Mouse (Mus musculus) limb, embryonic 15.5 days (tissue): ENCODE measurements around the gene Gm12216. TPM values are rescaled to one million over a fixed set of nuclear protein-coding genes. Genes with fewer than 3 reads are reported as not detected.

Source experiments
- ATAC-seq: fragments of 200-750 bp; cut with Nextera tagmentation; 2 replicates; pipeline ENCODE4 v1.8.0; 2017; ENCODE audit warnings: low read depth, moderate TSS enrichment; ENCODE audit not compliant: insufficient number of reproducible peaks, low FRiP score, low TSS enrichment
- H3K27ac ChIP-seq: fragments of 300-500 bp; sonication (generic); 2 replicates; pipeline ENCODE4 v1.5.1; 2015; ENCODE audit warnings: moderate library complexity, mild to moderate bottlenecking, inconsistent platforms
- H3K27me3 ChIP-seq: fragments of 300-500 bp; sonication (generic); 2 replicates; pipeline ENCODE4 v1.6.1; 2015; ENCODE audit warnings: inconsistent platforms
- H3K36me3 ChIP-seq: fragments of 300-500 bp; sonication (generic); 2 replicates; pipeline ENCODE4 v1.6.1; 2015; ENCODE audit warnings: inconsistent platforms
- H3K4me1 ChIP-seq: fragments of 300-500 bp; sonication (generic); 2 replicates; pipeline ENCODE4 v1.6.1; 2015; ENCODE audit warnings: inconsistent platforms
- H3K4me2 ChIP-seq: fragments of 300-500 bp; sonication (generic); 2 replicates; pipeline ENCODE4 v1.6.1; 2015; ENCODE audit warnings: mild to moderate bottlenecking, inconsistent platforms
- H3K4me3 ChIP-seq: fragments of 300-500 bp; sonication (generic); 2 replicates; pipeline ENCODE4 v1.5.1; 2015; ENCODE audit warnings: mild to moderate bottlenecking, inconsistent platforms
- H3K9ac ChIP-seq: fragments of 300-500 bp; sonication (generic); 2 replicates; pipeline ENCODE4 v1.6.1; 2015; ENCODE audit warnings: inconsistent platforms
- H3K9me3 ChIP-seq: fragments of 300-500 bp; sonication (generic); 2 replicates; pipeline ENCODE4 v1.6.1; 2016; ENCODE audit warnings: inconsistent platforms
- WGBS: fragments of 180-500 bp; shearing (Covaris S2); methylation state at CpG from one replicate; pipeline ENCODE4 v1.1.7; 2015; 5-methylcytosine and 5-hydroxymethylcytosine counted together
- polyA plus RNA-seq: library from polyadenylated mRNA; unstranded; fragments of >200 nt; fragmentation: Nextera tagmentation; extraction: Ambion mirVana; gene quantifications from 2 replicates; pipeline ENCODE4 v1.2.1, GENCODE M21; 2015

Gm12216 gene
- polyA plus RNA-seq, 1 experiment from 2014 or later: 0.37 TPM

DNA sequence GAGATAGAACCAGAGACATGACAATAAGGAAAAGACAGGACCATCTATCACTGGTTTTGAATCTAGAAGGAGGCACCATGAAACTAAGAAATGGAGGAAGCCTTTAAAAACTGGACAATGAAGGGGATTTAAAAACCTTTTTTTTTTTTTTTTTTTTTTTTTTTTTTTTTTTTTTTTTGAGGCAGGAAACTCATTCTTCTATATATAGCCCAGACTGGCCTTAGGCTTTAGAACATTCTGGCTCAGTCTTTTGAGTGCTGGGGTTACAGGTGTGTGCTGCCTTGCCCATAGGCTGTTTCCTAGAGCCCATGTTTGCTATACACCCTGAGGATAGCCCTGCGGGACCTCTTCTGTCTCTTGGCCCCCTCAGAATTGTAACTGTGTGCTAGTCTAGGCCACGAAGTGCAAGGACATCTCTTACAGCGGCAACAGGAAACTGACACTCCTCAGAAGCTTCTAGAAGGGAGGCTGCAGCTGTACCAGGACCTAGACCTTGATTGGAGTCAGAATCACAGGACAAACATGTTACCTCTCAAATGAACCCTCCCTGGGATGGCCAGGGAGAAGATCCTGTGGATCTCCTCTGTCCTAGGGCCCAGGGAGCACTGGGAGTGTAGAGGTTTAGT is 73.6 kb downstream of the Gm12216 start:
- WGBS: 76% methylated on average over 3 of the region's 3 CpGs
- no peaks in the 10 kb centered on the region for H3K27me3 ChIP-seq

GRCm38 (mm10) chr11:53783288-53783687 is 75.8 kb downstream of the Gm12216 start:
- ATAC-seq: no peak
- no peaks in the 10 kb centered on the region; the same call in 1 of the 2 replicates for H3K4me1 ChIP-seq
- no peak overlapping the region for H3K9ac ChIP-seq
- WGBS: 85% methylated on average over 9 of the region's 9 CpGs
- H3K36me3 ChIP-seq: peaks cover 4% of the 10 kb centered on the region
- H3K27ac ChIP-seq: no peak overlapping the region
- no peak overlapping the region for H3K4me2 ChIP-seq
- no peak overlapping the region for H3K4me3 ChIP-seq
- H3K27me3 ChIP-seq: no peaks in the 10 kb centered on the region
- no peaks in the 10 kb centered on the region for H3K9me3 ChIP-seq

More for the DNA sequence above, 73.6 kb downstream of the Gm12216 start:
- H3K4me2 ChIP-seq: no peak overlapping the region
- H3K27ac ChIP-seq: no peak overlapping the region
- no peaks in the 10 kb centered on the region for H3K36me3 ChIP-seq
- H3K9ac ChIP-seq: no peak overlapping the region
- H3K4me3 ChIP-seq: no peak overlapping the region
- ATAC-seq: no peak
- no peaks in the 10 kb centered on the region; the same call in 1 of the 2 replicates for H3K4me1 ChIP-seq
- H3K9me3 ChIP-seq: no peaks in the 10 kb centered on the region

- ATAC-seq: no peak
- Histone ChIP-seq H3K27me3 (no peaks in the 10 kb centered on the region), H3K36me3 (peaks cover 16% of the 10 kb centered on the region), H3K9me3 (no peaks in the 10 kb centered on the region), H3K4me2 (no peak overlapping the region), H3K9ac (no peak overlapping the region), H3K4me1 (no peaks in the 10 kb centered on the region; the same call in 1 of the 2 replicates), H3K27ac (no peak overlapping the region), H3K4me3 (no peak overlapping the region)
- WGBS: 87% methylated on average over 7 of the region's 7 CpGs
Observed at GRCm38 (mm10) chr11:53781964-53782363, 77.1 kb downstream of the Gm12216 start.

- ATAC-seq: no peak
- no peak overlapping the region for H3K4me2 ChIP-seq
- H3K4me3 ChIP-seq: no peak overlapping the region
- 86% methylated on average over 4 of the region's 4 CpGs for WGBS
- no peaks in the 10 kb centered on the region for H3K9me3 ChIP-seq
- no peaks in the 10 kb centered on the region for H3K27me3 ChIP-seq
- no peak overlapping the region for H3K9ac ChIP-seq
- H3K4me1 ChIP-seq: no peaks in the 10 kb centered on the region; the same call in 1 of the 2 replicates
- H3K36me3 ChIP-seq: peaks cover 23% of the 10 kb centered on the region
- no peak overlapping the region for H3K27ac ChIP-seq
Observed at GRCm38 (mm10) chr11:53781201-53781775, 77.8 kb downstream of the Gm12216 start.

GRCm38 (mm10) chr11:53780262-53780661 is 78.8 kb downstream of the Gm12216 start:
- H3K4me1 ChIP-seq: no peaks in the 10 kb centered on the region
- H3K27me3 ChIP-seq: no peaks in the 10 kb centered on the region
- no peak overlapping the region for H3K27ac ChIP-seq
- no peaks in the 10 kb centered on the region for H3K9me3 ChIP-seq
- ATAC-seq: no peak
- H3K4me3 ChIP-seq: no peak overlapping the region
- H3K4me2 ChIP-seq: no peak overlapping the region
- H3K9ac ChIP-seq: no peak overlapping the region
- WGBS: 67% methylated on average over 3 of the region's 3 CpGs
- peaks cover 32% of the 10 kb centered on the region for H3K36me3 ChIP-seq

- Histone ChIP-seq H3K4me3 (no peak overlapping the region), H3K4me2 (no peak overlapping the region), H3K27me3 (no peaks in the 10 kb centered on the region), H3K9ac (no peak overlapping the region), H3K9me3 (no peaks in the 10 kb centered on the region), H3K4me1 (no peaks in the 10 kb centered on the region), H3K27ac (no peak overlapping the region), H3K36me3 (peaks cover 36% of the 10 kb centered on the region)
- WGBS: 73% methylated on average over 2 of the region's 2 CpGs
- no peak for ATAC-seq
Observed at GRCm38 (mm10) chr11:53779808-53780207, 79.2 kb downstream of the Gm12216 start.

DNA sequence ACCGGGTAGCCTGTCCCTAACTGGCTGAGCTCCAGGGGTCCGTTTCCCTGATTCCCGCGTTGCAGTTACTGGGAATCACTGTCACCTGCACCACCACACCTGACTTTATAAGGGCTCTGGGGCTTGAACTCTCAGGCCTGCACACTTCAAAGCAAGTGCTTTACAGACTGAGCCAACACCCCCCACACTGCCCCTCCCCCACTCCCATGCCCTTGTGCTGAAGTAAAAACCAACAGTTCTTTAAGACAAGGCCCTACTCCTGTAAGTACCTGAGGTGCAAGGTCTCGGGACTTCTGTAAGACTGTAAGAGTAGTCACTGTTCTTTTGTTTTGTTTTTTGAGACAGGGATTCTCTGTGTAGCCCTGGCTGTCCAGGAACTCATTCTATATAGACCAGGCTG is 80.6 kb downstream of the Gm12216 start:
- Histone ChIP-seq H3K4me1 (no peaks in the 10 kb centered on the region), H3K9ac (no peak overlapping the region), H3K27ac (no peak overlapping the region), H3K36me3 (peaks cover 50% of the 10 kb centered on the region), H3K27me3 (no peaks in the 10 kb centered on the region), H3K4me2 (no peak overlapping the region), H3K9me3 (no peaks in the 10 kb centered on the region), H3K4me3 (no peak overlapping the region)
- WGBS: 74% methylated on average over 5 of the region's 5 CpGs
- no peak for ATAC-seq

GRCm38 (mm10) chr11:53777736-53778135 is 81.3 kb downstream of the Gm12216 start:
- Histone ChIP-seq H3K9me3 (no peaks in the 10 kb centered on the region), H3K36me3 (peaks cover 50% of the 10 kb centered on the region), H3K4me2 (no peak overlapping the region), H3K27ac (no peak overlapping the region), H3K27me3 (no peaks in the 10 kb centered on the region), H3K4me3 (no peak overlapping the region), H3K4me1 (no peaks in the 10 kb centered on the region), H3K9ac (no peak overlapping the region)
- ATAC-seq: no peak
- WGBS: 80% methylated on average over 5 of the region's 5 CpGs

DNA sequence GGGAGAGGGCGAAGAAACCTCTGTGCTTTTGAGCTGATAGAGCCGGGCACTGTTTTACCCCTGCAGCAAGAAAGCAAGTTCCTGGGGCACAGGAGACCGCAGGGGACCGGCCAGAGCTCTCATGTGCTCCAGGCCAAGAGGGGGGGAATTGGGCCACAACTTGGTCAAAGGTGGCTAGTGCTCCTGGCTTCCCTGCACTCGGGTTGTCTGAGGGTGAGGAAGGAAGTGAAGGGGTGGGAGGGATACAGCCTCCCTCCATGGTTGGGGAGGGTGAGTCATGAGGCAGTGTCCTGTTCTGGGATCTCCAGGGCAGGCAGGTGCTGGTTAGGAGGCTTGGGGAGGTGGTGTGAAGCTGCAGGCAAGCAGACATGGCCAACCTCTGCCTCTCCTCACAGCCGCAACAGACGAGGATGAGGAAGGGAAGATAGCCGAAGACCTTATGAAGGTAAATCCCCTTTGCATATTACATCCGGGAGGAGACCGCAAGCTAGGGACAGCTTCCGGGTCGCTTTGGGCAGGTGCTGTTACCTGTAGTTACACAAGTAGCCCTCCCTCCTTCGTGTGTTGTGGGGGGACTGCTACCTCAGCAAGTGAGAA is 84.3 kb downstream of the Gm12216 start:
- Histone ChIP-seq H3K4me1 (peaks cover 16% of the 10 kb centered on the region), H3K9ac (no peak overlapping the region), H3K4me3 (no peak overlapping the region), H3K27me3 (no peaks in the 10 kb centered on the region), H3K9me3 (no peaks in the 10 kb centered on the region), H3K27ac (no peak overlapping the region), H3K4me2 (no peak overlapping the region), H3K36me3 (peaks cover 50% of the 10 kb centered on the region)
- WGBS: 85% methylated on average over 13 of the region's 13 CpGs
- ATAC-seq: no peak

GRCm38 (mm10) chr11:53773641-53774360 is 85.3 kb downstream of the Gm12216 start:
- Histone ChIP-seq H3K27ac (no peak overlapping the region), H3K4me1 (peaks cover 24% of the 10 kb centered on the region), H3K9ac (no peak overlapping the region), H3K27me3 (no peaks in the 10 kb centered on the region), H3K4me2 (no peak overlapping the region), H3K36me3 (peaks cover 50% of the 10 kb centered on the region), H3K4me3 (no peak overlapping the region), H3K9me3 (no peaks in the 10 kb centered on the region)
- WGBS: 88% methylated on average over 16 of the region's 16 CpGs
- no peak for ATAC-seq

- Histone ChIP-seq H3K4me1 (peaks cover 26% of the 10 kb centered on the region), H3K4me3 (no peak within 1 kb of the TSS), H3K4me2 (no peak within 1 kb of the TSS), H3K27ac (no peak within 1 kb of the TSS), H3K36me3 (peaks cover 44% of the 10 kb centered on the region), H3K9me3 (no peaks in the 10 kb centered on the region), H3K27me3 (no peaks in the 10 kb centered on the region), H3K9ac (no peak within 1 kb of the TSS)
- 95% methylated on average over 5 of the region's 5 CpGs for WGBS
- ATAC-seq: no peak
Observed at GRCm38 (mm10) chr11:53773087-53773486, 86.0 kb downstream of the Gm12216 start, which contains the start of gene Gm17334. Gene Gm17334, minus strand, starts transcription at chr11:53773187.

GRCm38 (mm10) chr11:53772536-53772935 is 86.5 kb downstream of the Gm12216 start:
- Histone ChIP-seq H3K27me3 (no peaks in the 10 kb centered on the region), H3K9me3 (no peaks in the 10 kb centered on the region), H3K36me3 (peaks cover 39% of the 10 kb centered on the region), H3K4me2 (no peak overlapping the region), H3K4me1 (peaks cover 26% of the 10 kb centered on the region), H3K9ac (no peak overlapping the region), H3K27ac (no peak overlapping the region), H3K4me3 (no peak overlapping the region)
- 76% methylated on average over 9 of the region's 9 CpGs for WGBS
- ATAC-seq: no peak
